Mouse (Mus musculus) embryonic facial prominence, embryonic 13.5 days (tissue): ENCODE measurements around the gene Fgfr2. TPM values are rescaled to one million over a fixed set of nuclear protein-coding genes. Genes with fewer than 3 reads are reported as not detected.
A peak's percentile ranks its signal among the peaks of the same experiment; 100 is the strongest.
"Not testable (repeated sequence)": the region's sequence is repeated elsewhere in the genome, so short reads cannot be mapped to it uniquely, and the experiment has no call there.

Experiments used
- ATAC-seq: fragments of 200-750 bp; cut with Nextera tagmentation; 2 replicates; pipeline ENCODE4 v1.8.0; 2017; ENCODE audit warnings: low read depth; ENCODE audit not compliant: insufficient number of reproducible peaks, insufficient read depth, low FRiP score, low TSS enrichment
- H3K27ac ChIP-seq: fragments of 300-500 bp; sonication (generic); 2 replicates; pipeline ENCODE4 v1.5.1; 2015; ENCODE audit warnings: moderate library complexity, mild to moderate bottlenecking, inconsistent platforms
- H3K27me3 ChIP-seq: fragments of 300-500 bp; sonication (generic); 2 replicates; pipeline ENCODE4 v1.6.1; 2015; ENCODE audit warnings: mild to moderate bottlenecking, inconsistent platforms
- H3K36me3 ChIP-seq: fragments of 300-500 bp; sonication (generic); 2 replicates; pipeline ENCODE4 v1.6.1; 2015; ENCODE audit warnings: mild to moderate bottlenecking, inconsistent platforms
- H3K4me1 ChIP-seq: fragments of 300-500 bp; sonication (generic); 2 replicates; pipeline ENCODE4 v1.6.1; 2015; ENCODE audit warnings: inconsistent platforms
- H3K4me2 ChIP-seq: fragments of 300-500 bp; sonication (generic); 2 replicates; pipeline ENCODE4 v1.6.1; 2015; ENCODE audit warnings: moderate library complexity, mild to moderate bottlenecking, inconsistent platforms
- H3K4me3 ChIP-seq: fragments of 300-500 bp; sonication (generic); 2 replicates; pipeline ENCODE4 v1.5.1; 2015; ENCODE audit warnings: mild to moderate bottlenecking, inconsistent platforms
- H3K9ac ChIP-seq: fragments of 300-500 bp; sonication (generic); 2 replicates; pipeline ENCODE4 v1.6.1; 2015; ENCODE audit warnings: mild to moderate bottlenecking, inconsistent platforms
- H3K9me3 ChIP-seq: fragments of 300-500 bp; sonication (generic); 2 replicates; pipeline ENCODE4 v1.6.1; 2016; ENCODE audit warnings: inconsistent platforms
- WGBS: fragments of 180-500 bp; shearing (Covaris S2); methylation state at CpG from one replicate; pipeline ENCODE4 v1.1.7; 2015; ENCODE audit warnings: mixed read lengths; 5-methylcytosine and 5-hydroxymethylcytosine counted together
- polyA plus RNA-seq: library from polyadenylated mRNA; unstranded; fragments of >200 nt; fragmentation: Nextera tagmentation; extraction: Ambion mirVana; gene quantifications from 2 replicates; pipeline ENCODE4 v1.2.1, GENCODE M21; 2015

The Fgfr2 gene
- polyA plus RNA-seq, 1 experiment from 2014 or later: 174 TPM

GRCm38 (mm10) chr7:132673931-132674755 is 449.0 kb downstream of the Fgfr2 start:
- no peak overlapping the region for H3K27ac ChIP-seq
- H3K4me2 ChIP-seq: no peak overlapping the region
- H3K9ac ChIP-seq: no peak overlapping the region
- no peak overlapping the region for H3K4me3 ChIP-seq
- no peaks in the 10 kb centered on the region for H3K27me3 ChIP-seq
- H3K36me3 ChIP-seq: no peaks in the 10 kb centered on the region
- H3K4me1 ChIP-seq: 0 out of 2 replicates have a peak, but pooled peaks cover 11% of the 10 kb centered on the region
- WGBS: 49% methylated on average over 17 of the region's 17 CpGs
- ATAC-seq: no peak
- H3K9me3 ChIP-seq: no peaks in the 10 kb centered on the region

GRCm38 (mm10) chr7:132672481-132672959 is 450.6 kb downstream of the Fgfr2 start:
- H3K4me2 ChIP-seq: no peak overlapping the region
- no peaks in the 10 kb centered on the region for H3K9me3 ChIP-seq
- no peak overlapping the region for H3K9ac ChIP-seq
- H3K27me3 ChIP-seq: no peaks in the 10 kb centered on the region
- no peak overlapping the region for H3K4me3 ChIP-seq
- no peak for ATAC-seq
- H3K4me1 ChIP-seq: 0 out of 2 replicates have a peak, but pooled peaks cover 11% of the 10 kb centered on the region
- H3K36me3 ChIP-seq: no peaks in the 10 kb centered on the region
- H3K27ac ChIP-seq: no peak overlapping the region
- 75% methylated on average over 7 of the region's 7 CpGs for WGBS

DNA sequence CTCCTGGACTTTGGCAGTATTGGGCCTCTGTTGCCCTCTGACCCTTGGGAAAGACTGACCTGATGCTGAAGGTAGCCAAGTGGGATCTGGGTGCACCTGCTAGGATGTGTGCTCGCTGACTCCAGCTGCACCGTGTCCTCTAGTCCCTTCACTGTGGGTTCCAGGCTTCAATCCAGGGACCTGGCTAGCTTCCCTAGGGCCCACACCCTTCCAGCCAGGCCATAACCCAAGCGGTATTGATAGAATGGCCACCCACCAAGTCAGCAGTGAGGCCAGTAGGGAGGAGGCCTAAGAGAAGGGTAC is 452.3 kb downstream of the Fgfr2 start:
- Histone ChIP-seq H3K4me3 (no peak overlapping the region), H3K9me3 (no peaks in the 10 kb centered on the region), H3K27ac (no peak overlapping the region), H3K9ac (no peak overlapping the region), H3K36me3 (no peaks in the 10 kb centered on the region), H3K4me2 (no peak overlapping the region), H3K27me3 (no peaks in the 10 kb centered on the region), H3K4me1 (0 out of 2 replicates have a peak, but pooled peaks cover 11% of the 10 kb centered on the region)
- 92% methylated on average over 3 of the region's 3 CpGs for WGBS
- no peak for ATAC-seq

GRCm38 (mm10) chr7:132669999-132670862 is 452.9 kb downstream of the Fgfr2 start:
- 0 out of 2 replicates have a peak, but pooled peaks cover 11% of the 10 kb centered on the region for H3K4me1 ChIP-seq
- 87% methylated on average over 20 of the region's 20 CpGs for WGBS
- H3K4me2 ChIP-seq: no peak overlapping the region
- no peaks in the 10 kb centered on the region for H3K36me3 ChIP-seq
- H3K27me3 ChIP-seq: no peaks in the 10 kb centered on the region
- H3K9me3 ChIP-seq: no peaks in the 10 kb centered on the region
- H3K9ac ChIP-seq: 0 out of 2 replicates have a peak overlapping the region, but pooled peaks have one; percentile 1
- no peak overlapping the region for H3K27ac ChIP-seq
- no peak for ATAC-seq
- H3K4me3 ChIP-seq: no peak overlapping the region

DNA sequence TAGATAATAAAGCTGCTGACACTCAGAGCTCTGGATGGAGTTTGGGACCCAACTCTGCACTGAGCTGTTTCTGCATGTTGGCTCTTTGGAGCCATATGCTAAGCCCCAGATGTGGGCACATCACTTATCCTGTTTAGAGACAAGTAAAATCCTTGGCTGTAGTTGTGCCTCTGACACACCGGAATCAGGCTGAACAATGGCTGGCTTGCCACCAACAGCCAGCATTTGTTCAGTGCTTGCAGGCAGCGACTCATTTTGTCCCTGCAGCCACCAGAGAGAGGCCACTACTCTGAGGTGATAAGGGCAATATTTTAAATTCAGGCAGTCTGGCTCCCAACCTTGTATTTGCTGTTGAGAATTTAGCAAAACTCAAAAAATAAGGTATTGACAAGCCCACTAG is 454.5 kb downstream of the Fgfr2 start:
- WGBS: 80% methylated on average over 2 of the region's 2 CpGs
- ATAC-seq: no peak
- H3K4me3 ChIP-seq: no peak overlapping the region
- no peaks in the 10 kb centered on the region for H3K27me3 ChIP-seq
- no peaks in the 10 kb centered on the region for H3K9me3 ChIP-seq
- H3K4me2 ChIP-seq: no peak overlapping the region
- 0 out of 2 replicates have a peak, but pooled peaks cover 7% of the 10 kb centered on the region for H3K4me1 ChIP-seq
- H3K36me3 ChIP-seq: no peaks in the 10 kb centered on the region
- no peak overlapping the region for H3K27ac ChIP-seq
- H3K9ac ChIP-seq: no peak overlapping the region

- Histone ChIP-seq H3K27me3 (no peaks in the 10 kb centered on the region), H3K27ac (no peak overlapping the region), H3K4me3 (no peak overlapping the region), H3K4me1 (0 out of 2 replicates have a peak, but pooled peaks cover 7% of the 10 kb centered on the region), H3K36me3 (no peaks in the 10 kb centered on the region), H3K9ac (no peak overlapping the region), H3K4me2 (no peak overlapping the region), H3K9me3 (no peaks in the 10 kb centered on the region)
- no peak for ATAC-seq
- WGBS: 72% methylated on average over 4 of the region's 4 CpGs
Observed at GRCm38 (mm10) chr7:132666516-132666915, 456.6 kb downstream of the Fgfr2 start.

GRCm38 (mm10) chr7:132665664-132666382 is 457.3 kb downstream of the Fgfr2 start:
- Histone ChIP-seq H3K4me3 (no peak overlapping the region), H3K27ac (no peak overlapping the region), H3K4me2 (no peak overlapping the region), H3K36me3 (no peaks in the 10 kb centered on the region), H3K27me3 (no peaks in the 10 kb centered on the region), H3K9me3 (no peaks in the 10 kb centered on the region), H3K4me1 (peaks cover 8% of the 10 kb centered on the region), H3K9ac (no peak overlapping the region)
- ATAC-seq: no peak
- 24% methylated on average over 8 of the region's 8 CpGs for WGBS

DNA sequence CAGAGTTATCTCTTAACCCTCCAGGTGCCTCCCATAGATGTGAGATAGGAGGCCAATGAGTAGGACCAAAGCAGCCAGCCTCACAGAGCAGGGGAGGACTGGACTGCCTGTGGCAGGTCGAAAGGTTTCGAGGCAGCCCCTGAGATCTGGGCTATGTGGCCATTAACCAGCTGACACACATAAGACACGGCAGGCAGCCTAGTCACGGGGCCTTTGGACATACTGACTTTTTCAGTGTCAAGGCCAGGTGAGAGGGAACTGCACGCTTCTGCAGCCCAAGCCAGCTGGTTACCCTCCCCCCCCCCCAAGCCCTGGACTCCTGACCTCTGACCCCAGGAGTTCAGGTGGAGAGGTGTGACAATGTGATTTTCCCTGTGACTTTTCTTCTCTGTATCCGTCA is 458.3 kb downstream of the Fgfr2 start:
- H3K27ac ChIP-seq: no peak overlapping the region
- ATAC-seq: no peak
- no peaks in the 10 kb centered on the region for H3K36me3 ChIP-seq
- peaks cover 13% of the 10 kb centered on the region for H3K4me1 ChIP-seq
- H3K27me3 ChIP-seq: no peaks in the 10 kb centered on the region
- no peak overlapping the region for H3K9ac ChIP-seq
- H3K4me2 ChIP-seq: no peak overlapping the region
- 67% methylated on average over 6 of the region's 6 CpGs for WGBS
- no peak overlapping the region for H3K4me3 ChIP-seq
- no peaks in the 10 kb centered on the region for H3K9me3 ChIP-seq

GRCm38 (mm10) chr7:132662831-132663230 is 460.3 kb downstream of the Fgfr2 start:
- WGBS: 60% methylated on average over 6 of the region's 6 CpGs

DNA sequence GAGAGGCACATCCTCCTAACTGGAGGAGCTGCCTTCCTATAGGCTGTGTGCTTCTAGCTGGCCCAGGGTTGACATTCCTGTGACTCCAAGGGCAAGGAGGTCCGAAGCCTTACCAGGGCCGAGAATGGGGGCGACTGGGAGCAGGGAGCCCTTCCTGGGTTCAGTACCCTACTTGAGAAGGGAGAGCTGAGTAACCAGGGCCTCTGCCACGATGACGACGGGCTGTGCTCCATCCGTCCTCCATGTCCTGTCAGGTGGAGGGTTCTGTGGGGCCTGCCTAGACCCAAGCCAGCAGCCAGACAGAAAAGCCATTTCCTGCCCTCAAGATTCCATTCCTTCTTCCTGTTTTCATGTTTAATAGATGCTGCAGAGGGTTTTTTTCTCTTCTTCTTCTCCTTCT is 463.5 kb downstream of the Fgfr2 start:
- Histone ChIP-seq H3K4me2 (no peak overlapping the region), H3K36me3 (no peaks in the 10 kb centered on the region), H3K27ac (no peak overlapping the region), H3K9me3 (no peaks in the 10 kb centered on the region), H3K4me1 (peaks cover 45% of the 10 kb centered on the region), H3K9ac (no peak overlapping the region), H3K4me3 (no peak overlapping the region), H3K27me3 (no peaks in the 10 kb centered on the region)
- 66% methylated on average over 7 of the region's 7 CpGs for WGBS
- no peak for ATAC-seq

More at GRCm38 (mm10) chr7:132662831-132663230, 460.3 kb downstream of the Fgfr2 start:
- not testable (repeated sequence) for H3K36me3 ChIP-seq, H3K27me3 ChIP-seq, H3K9me3 ChIP-seq, H3K27ac ChIP-seq, H3K4me3 ChIP-seq, ATAC-seq, H3K4me2 ChIP-seq, H3K9ac ChIP-seq
- peaks cover 32% of the 10 kb centered on the region for H3K4me1 ChIP-seq

DNA sequence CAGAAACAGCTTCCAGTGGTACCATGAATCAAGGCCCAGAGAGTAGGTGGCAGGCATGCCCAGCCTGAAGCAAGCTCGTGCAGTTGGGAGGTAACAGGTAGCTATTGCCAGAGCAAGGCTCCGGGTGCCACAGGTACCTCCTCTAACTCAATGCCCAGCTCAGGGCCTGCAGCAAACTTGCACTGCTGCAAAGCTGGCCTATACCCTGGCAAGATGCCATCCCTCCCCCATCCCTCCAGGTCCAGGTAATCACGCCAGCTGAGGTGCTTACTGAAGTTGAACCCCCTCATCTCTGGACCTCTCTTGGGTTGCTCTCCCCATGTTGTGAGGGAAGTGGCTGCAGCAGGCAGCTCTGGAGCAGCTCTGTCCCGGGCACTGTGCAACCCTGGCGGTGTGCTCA is 464.5 kb downstream of the Fgfr2 start:
- Histone ChIP-seq H3K4me3 (no peak overlapping the region), H3K36me3 (no peaks in the 10 kb centered on the region), H3K9me3 (no peaks in the 10 kb centered on the region), H3K4me2 (peak overlapping the region; percentile 37; the same call in 1 of the 2 replicates), H3K27me3 (no peaks in the 10 kb centered on the region), H3K27ac (peak overlapping the region; percentile 69; the same call in 1 of the 2 replicates), H3K9ac (no peak overlapping the region), H3K4me1 (peaks cover 45% of the 10 kb centered on the region)
- no peak for ATAC-seq
- WGBS: 75% methylated on average over 5 of the region's 5 CpGs
